Mouse (Mus musculus): ENCODE results near the gene Krtap12-1.
A peak's percentile ranks its signal among the peaks of the same experiment; 100 is the strongest.
"Not testable (repeated sequence)": the region's sequence is repeated elsewhere in the genome, so short reads cannot be mapped to it uniquely, and the experiment has no call there.

The Krtap12-1 gene

GRCm38 (mm10) chr10:77741924-77742688 lies 21.7 kb downstream of the Krtap12-1 start, which contains the start of gene Gm18596:
TSS of gene Gm18596 (minus strand) at chr10:77742638.
- DNase-seq (ENCODE audit: low spot score in 2 of 2) = peak in 1 of 2 experiments; percentile 15

- DNase-seq (ENCODE audit: low spot score in 2 of 2) = not testable (repeated sequence)
Observed at GRCm38 (mm10) chr10:77750686-77751085, 30.3 kb downstream of the Krtap12-1 start.

DNA sequence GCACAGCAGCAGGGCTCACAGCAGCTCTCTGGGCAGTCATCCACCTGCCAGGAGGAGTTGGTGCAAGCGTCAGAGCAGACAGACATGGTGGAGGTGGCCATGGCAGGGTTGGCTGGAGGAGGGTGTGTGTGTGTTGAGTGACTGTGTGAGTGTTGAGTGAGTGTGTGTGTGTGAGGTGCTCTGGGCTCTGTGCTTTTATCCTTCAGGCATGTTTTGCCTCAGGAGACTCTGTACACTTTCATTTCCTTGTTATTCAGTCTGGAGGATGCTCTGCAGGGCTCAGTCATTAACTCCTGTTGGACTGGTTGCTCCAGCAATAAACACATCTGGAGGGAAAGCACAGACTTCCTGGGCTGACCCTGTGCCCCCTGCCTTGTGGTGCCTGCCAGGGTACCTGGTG lies 30.9 kb downstream of the Krtap12-1 start, which contains the start of gene Gm9736:
TSS of gene Gm9736 (minus strand) at position 101 of the 400 bp plus-strand sequence.
- DNase-seq (ENCODE audit: low spot score in 2 of 2) = not testable (repeated sequence)

DNA sequence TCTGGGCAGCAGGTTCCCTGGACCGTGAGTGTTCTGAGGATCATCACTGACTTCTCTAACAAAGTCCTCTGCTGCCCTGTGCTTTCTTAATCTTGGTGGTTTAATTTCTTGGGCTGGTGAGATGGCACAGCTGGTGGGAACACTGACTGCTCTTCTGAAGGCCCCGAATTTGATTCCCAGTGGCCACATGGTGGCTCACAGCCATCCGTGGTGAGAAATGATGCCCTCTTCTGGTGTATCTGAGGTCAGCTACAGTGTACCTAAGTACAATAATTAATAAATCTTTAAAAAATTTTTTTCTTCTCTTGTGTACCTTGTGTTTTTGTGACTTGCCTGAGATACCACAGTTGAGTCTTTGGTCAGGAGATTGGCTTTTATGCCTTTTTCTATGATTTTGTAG lies 31.9 kb downstream of the Krtap12-1 start:
- not testable (repeated sequence) for DNase-seq (ENCODE audit: low spot score in 2 of 2)

DNA sequence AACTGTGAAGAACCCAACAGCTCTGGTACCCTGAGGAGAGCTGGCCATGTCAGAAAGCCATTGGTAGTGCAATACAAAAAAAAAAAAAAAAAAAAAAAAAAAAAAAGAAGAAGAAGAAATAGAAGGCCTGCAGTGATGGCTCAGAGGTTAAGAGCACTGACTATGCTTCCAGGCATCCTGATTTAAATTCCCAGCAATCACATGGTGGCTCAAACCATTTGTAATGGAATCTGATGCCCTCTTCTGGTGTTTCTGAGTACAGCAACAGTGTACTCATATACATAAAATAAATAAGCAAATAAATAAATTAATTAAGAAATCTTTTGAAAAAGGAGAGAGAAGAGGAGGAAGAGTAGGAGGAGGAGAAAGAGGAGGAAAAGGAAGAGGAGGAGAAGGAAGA lies 33.0 kb downstream of the Krtap12-1 start:
- no peak for DNase-seq (ENCODE audit: low spot score in 2 of 2)

- not testable (repeated sequence) for DNase-seq (ENCODE audit: low spot score in 2 of 2)
Observed at GRCm38 (mm10) chr10:77759582-77759981, 39.2 kb downstream of the Krtap12-1 start, which contains the start of gene Gm3233. TSS of gene Gm3233 (minus strand) at chr10:77759682.

DNA sequence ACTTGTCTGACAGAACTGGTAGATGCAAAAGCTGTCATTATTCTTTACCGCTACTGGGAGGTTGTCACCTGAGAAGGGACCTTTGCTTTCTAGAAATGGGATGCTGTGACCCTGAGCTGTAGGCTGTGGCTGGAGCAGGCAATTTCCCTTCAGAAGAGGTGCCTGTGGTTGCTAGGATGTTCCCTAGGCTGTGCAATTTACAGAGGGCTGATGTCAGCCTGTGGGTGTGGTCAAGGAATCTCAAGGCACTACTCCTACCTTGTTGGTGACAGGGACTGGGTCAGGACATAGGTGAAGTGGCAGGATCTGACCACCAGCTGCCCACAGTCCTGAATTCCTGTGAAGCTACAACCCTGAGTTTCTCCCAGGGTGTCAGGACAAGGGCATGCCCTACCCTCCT lies 49.3 kb downstream of the Krtap12-1 start:
- DNase-seq (ENCODE audit: low spot score in 2 of 2) = no peak
